Mouse (Mus musculus): ENCODE results near the gene Zbtb38. TPM values are rescaled to one million over a fixed set of nuclear protein-coding genes. Genes with fewer than 3 reads are reported as not detected.

Zbtb38 gene
- polyA plus RNA-seq, 1 experiment = 5.9 TPM

GRCm38 (mm10) chr9:96707964-96708363 is 44.7 kb downstream of the Zbtb38 start:
- no peaks in the 10 kb centered on the region for H3K36me3 ChIP-seq (ENCODE audit: control insufficient read depth, insufficient read depth, low read length)
- TF ChIP-seq POLR2A (IDR thresholded peaks at IDR 0.05; ENCODE audit: low read depth, low read length) = no peak
- no peak for TF ChIP-seq CTCF (IDR thresholded peaks at IDR 0.05; ENCODE audit: extremely low read depth, insufficient read depth, insufficient read length, insufficient replicate concordance)
- H3K4me1 ChIP-seq (ENCODE audit: control insufficient read depth, insufficient read depth, insufficient read length) = peaks cover 9% of the 10 kb centered on the region; the same call in 1 of the 2 replicates
- no peak overlapping the region for H3K4me3 ChIP-seq (ENCODE audit: extremely low read depth, insufficient read depth, insufficient read length)
- H3K27me3 ChIP-seq (ENCODE audit: control insufficient read depth, insufficient read depth, low read length) = no peaks in the 10 kb centered on the region
- DNase-seq (ENCODE audit: low read depth in 1 of 2, low spot score in 2 of 2) = no peak
- 83% methylated on average over 4 of the region's 4 CpGs for WGBS
- no peak overlapping the region for H3K27ac ChIP-seq (ENCODE audit: insufficient read depth, low read length)

DNA sequence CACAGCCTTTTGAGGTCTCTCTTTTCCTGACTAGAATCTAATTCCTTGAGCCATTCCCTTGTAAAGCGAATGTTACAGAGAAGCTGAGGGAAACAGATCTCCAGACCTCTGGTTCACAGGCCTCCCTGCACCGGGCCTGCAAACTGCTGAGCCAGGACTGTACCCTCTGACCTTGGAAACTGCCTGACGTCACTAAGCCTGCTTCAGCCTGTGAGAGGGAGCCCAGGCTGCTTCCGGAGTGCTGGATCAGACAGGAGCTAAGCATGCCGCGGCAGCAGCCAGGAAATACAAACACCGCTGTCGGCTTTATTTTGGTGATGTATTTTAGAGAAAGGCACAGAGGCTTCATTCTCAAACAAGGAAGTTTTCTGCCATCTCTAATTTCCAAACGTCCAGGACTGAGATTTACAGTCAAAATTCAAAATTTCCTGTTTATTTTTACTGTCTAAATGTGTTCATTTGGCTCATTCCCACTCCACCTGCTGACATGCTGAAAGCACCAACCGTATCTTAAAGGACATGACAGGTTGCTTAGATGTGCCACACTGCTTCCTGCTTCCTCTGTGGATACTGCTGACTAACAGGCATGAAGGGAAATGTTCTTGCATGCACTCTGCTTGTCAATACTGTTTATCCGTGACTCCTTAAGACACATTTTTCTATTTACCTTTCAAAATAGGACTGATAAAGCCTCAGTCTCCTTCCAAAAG is 46.9 kb downstream of the Zbtb38 start:
- peak in 1 of 2 experiments; percentile 41 for DNase-seq (ENCODE audit: low read depth in 1 of 2, low spot score in 2 of 2)
- WGBS = 25% methylated on average over 11 of the region's 11 CpGs
- no peaks in the 10 kb centered on the region for H3K27me3 ChIP-seq (ENCODE audit: control insufficient read depth, insufficient read depth, low read length)
- H3K4me1 ChIP-seq (ENCODE audit: control insufficient read depth, insufficient read depth, insufficient read length) = peaks cover 9% of the 10 kb centered on the region; the same call in 1 of the 2 replicates
- TF ChIP-seq POLR2A (IDR thresholded peaks at IDR 0.05; ENCODE audit: low read depth, low read length) (no peak), CTCF (IDR thresholded peaks at IDR 0.05; ENCODE audit: extremely low read depth, insufficient read depth, insufficient read length, insufficient replicate concordance) (no peak)
- H3K36me3 ChIP-seq (ENCODE audit: control insufficient read depth, insufficient read depth, low read length) = no peaks in the 10 kb centered on the region
- peak overlapping the region; percentile 69; the same call in 1 of the 2 replicates for H3K27ac ChIP-seq (ENCODE audit: insufficient read depth, low read length)
- no peak overlapping the region for H3K4me3 ChIP-seq (ENCODE audit: extremely low read depth, insufficient read depth, insufficient read length)

DNA sequence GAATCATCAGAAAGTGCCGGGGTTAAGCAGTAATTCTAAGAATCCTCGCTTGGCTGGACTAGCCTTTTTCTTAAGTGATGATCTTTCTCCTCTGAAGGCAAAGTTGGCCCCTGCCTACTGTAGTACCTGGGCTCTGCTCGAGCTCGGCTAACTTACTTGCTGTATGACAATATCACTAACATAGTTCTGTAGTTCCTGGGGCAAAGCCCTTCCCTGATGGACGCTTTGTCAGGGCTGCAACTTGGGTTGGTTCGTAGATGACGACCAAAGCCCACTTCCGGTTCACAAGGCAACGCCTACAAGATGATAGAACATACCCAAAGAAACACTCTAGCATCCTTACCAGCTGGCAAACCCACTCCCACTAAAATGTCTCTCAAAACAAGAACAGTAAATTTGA is 47.7 kb downstream of the Zbtb38 start:
- 71% methylated on average over 9 of the region's 9 CpGs for WGBS

GRCm38 (mm10) chr9:96701891-96702290 is 50.7 kb downstream of the Zbtb38 start:
- no peak for TF ChIP-seq POLR2A (IDR thresholded peaks at IDR 0.05; ENCODE audit: low read depth, low read length)
- TF ChIP-seq CTCF (IDR thresholded peaks at IDR 0.05; ENCODE audit: extremely low read depth, insufficient read depth, insufficient read length, insufficient replicate concordance) = no peak
- H3K4me3 ChIP-seq (ENCODE audit: extremely low read depth, insufficient read depth, insufficient read length) = no peak overlapping the region
- no peaks in the 10 kb centered on the region for H3K27me3 ChIP-seq (ENCODE audit: control insufficient read depth, insufficient read depth, low read length)
- H3K27ac ChIP-seq (ENCODE audit: insufficient read depth, low read length) = no peak overlapping the region
- 77% methylated on average over 10 of the region's 10 CpGs for WGBS
- DNase-seq (ENCODE audit: low read depth in 1 of 2, low spot score in 2 of 2) = no peak
- peaks cover 9% of the 10 kb centered on the region; the same call in 1 of the 2 replicates for H3K4me1 ChIP-seq (ENCODE audit: control insufficient read depth, insufficient read depth, insufficient read length)
- no peaks in the 10 kb centered on the region for H3K36me3 ChIP-seq (ENCODE audit: control insufficient read depth, insufficient read depth, low read length)

More for the DNA sequence above, 47.7 kb downstream of the Zbtb38 start:
- no peak for DNase-seq (ENCODE audit: low read depth in 1 of 2, low spot score in 2 of 2)
- peak overlapping the region; percentile 69 for H3K27ac ChIP-seq (ENCODE audit: insufficient read depth, low read length)
- peaks cover 9% of the 10 kb centered on the region; the same call in 1 of the 2 replicates for H3K4me1 ChIP-seq (ENCODE audit: control insufficient read depth, insufficient read depth, insufficient read length)
- H3K4me3 ChIP-seq (ENCODE audit: extremely low read depth, insufficient read depth, insufficient read length) = no peak overlapping the region
- TF ChIP-seq POLR2A (IDR thresholded peaks at IDR 0.05; ENCODE audit: low read depth, low read length) (no peak), CTCF (IDR thresholded peaks at IDR 0.05; ENCODE audit: extremely low read depth, insufficient read depth, insufficient read length, insufficient replicate concordance) (no peak)
- H3K27me3 ChIP-seq (ENCODE audit: control insufficient read depth, insufficient read depth, low read length) = no peaks in the 10 kb centered on the region
- no peaks in the 10 kb centered on the region for H3K36me3 ChIP-seq (ENCODE audit: control insufficient read depth, insufficient read depth, low read length)

- Histone ChIP-seq H3K4me3 (ENCODE audit: extremely low read depth, insufficient read depth, insufficient read length) (no peak overlapping the region), H3K27ac (ENCODE audit: insufficient read depth, low read length) (no peak overlapping the region), H3K36me3 (ENCODE audit: control insufficient read depth, insufficient read depth, low read length) (no peaks in the 10 kb centered on the region), H3K27me3 (ENCODE audit: control insufficient read depth, insufficient read depth, low read length) (no peaks in the 10 kb centered on the region), H3K4me1 (ENCODE audit: control insufficient read depth, insufficient read depth, insufficient read length) (no peaks in the 10 kb centered on the region)
- 91% methylated on average over 6 of the region's 6 CpGs for WGBS
- TF ChIP-seq POLR2A (IDR thresholded peaks at IDR 0.05; ENCODE audit: low read depth, low read length) = no peak
- DNase-seq (ENCODE audit: low read depth in 1 of 2, low spot score in 2 of 2) = no peak
Observed at GRCm38 (mm10) chr9:96699276-96700035, 53.2 kb downstream of the Zbtb38 start.

GRCm38 (mm10) chr9:96696788-96697492 is 55.7 kb downstream of the Zbtb38 start:
- Histone ChIP-seq H3K27me3 (ENCODE audit: control insufficient read depth, insufficient read depth, low read length) (no peaks in the 10 kb centered on the region), H3K4me3 (ENCODE audit: extremely low read depth, insufficient read depth, insufficient read length) (no peak overlapping the region), H3K27ac (ENCODE audit: insufficient read depth, low read length) (no peak overlapping the region), H3K36me3 (ENCODE audit: control insufficient read depth, insufficient read depth, low read length) (no peaks in the 10 kb centered on the region), H3K4me1 (ENCODE audit: control insufficient read depth, insufficient read depth, insufficient read length) (no peaks in the 10 kb centered on the region)
- no peak for DNase-seq (ENCODE audit: low read depth in 1 of 2, low spot score in 2 of 2)
- no peak for TF ChIP-seq POLR2A (IDR thresholded peaks at IDR 0.05; ENCODE audit: low read depth, low read length)
- no peak for TF ChIP-seq CTCF (IDR thresholded peaks at IDR 0.05; ENCODE audit: extremely low read depth, insufficient read depth, insufficient read length, insufficient replicate concordance)
- 91% methylated on average over 14 of the region's 14 CpGs for WGBS

Data from spleen, adult 2 months (tissue).